In genomic region chr7:130670358-130670757, GRCm38 (mm10) we compare ENCODE assay signal across 8 mouse cellular contexts.
DNase-seq lines count a peak whose midpoint lies in the region; ATAC-seq and TF ChIP-seq lines count a peak whose summit lies in the region.

No protein-coding gene starts in this region.

- H3K27ac ChIP-seq in kidney, embryonic 14.5 days (ENCODE audit: low read depth, low read length), result 0 out of 2 replicates have a peak overlapping the region, but pooled peaks have one; percentile 30
- H3K27ac ChIP-seq in heart, embryonic 10.5 days, result peak overlapping the region; percentile 84
- H3K27ac ChIP-seq in kidney, postnatal 0 days, result peak overlapping the region; percentile 57; the same call in 1 of the 2 replicates

- WGBS in kidney, embryonic 14.5 days, result 69% methylated on average over 4 of the region's 4 CpGs
- 36% methylated on average over 4 of the region's 4 CpGs for WGBS in heart, embryonic 10.5 days
- WGBS in kidney, postnatal 0 days, result 62% methylated on average over 4 of the region's 4 CpGs

- no peak for TF ChIP-seq POLR2A in myocyte (IDR thresholded peaks at IDR 0.05; ENCODE audit: insufficient read length, low read depth)

- no peak for DNase-seq in kidney, adult 18-20 months
- peak; percentile 88 for DNase-seq in heart, embryonic 10.5 days (ENCODE audit: low spot score)
- no peak for DNase-seq in kidney, postnatal 0 days (ENCODE audit: low spot score)
- DNase-seq in frontal cortex, postnatal 10 days (ENCODE audit: low spot score in 2 of 2), result no peak
- no peak for DNase-seq in cerebellum, postnatal 14 days
- DNase-seq in gastrocnemius, adult 18-20 months (ENCODE audit: low spot score), result no peak

- H3K36me3 ChIP-seq in kidney, embryonic 14.5 days (ENCODE audit: control insufficient read depth, insufficient read depth, low read length), result peaks cover 6% of the 10 kb centered on the region
- peaks cover 16% of the 10 kb centered on the region for H3K36me3 ChIP-seq in heart, embryonic 10.5 days
- H3K36me3 ChIP-seq in kidney, postnatal 0 days (ENCODE audit: insufficient read depth, low read length), result 0 out of 2 replicates have a peak, but pooled peaks cover 3% of the 10 kb centered on the region
- H3K36me3 ChIP-seq in myocyte (ENCODE audit: control insufficient read depth, insufficient read depth), result peaks cover 8% of the 10 kb centered on the region

- H3K9me3 ChIP-seq in kidney, embryonic 14.5 days (ENCODE audit: control insufficient read depth, low read length), result 0 out of 2 replicates have a peak, but pooled peaks cover 5% of the 10 kb centered on the region
- H3K9me3 ChIP-seq in heart, embryonic 10.5 days, result no peaks in the 10 kb centered on the region
- H3K9me3 ChIP-seq in kidney, postnatal 0 days (replicated peaks; ENCODE audit: low read length), result no peaks in the 10 kb centered on the region

- ATAC-seq in kidney, embryonic 14.5 days (ENCODE audit: low FRiP score, low TSS enrichment), result no peak
- no peak for ATAC-seq in kidney, postnatal 0 days (replicated peaks; ENCODE audit: low FRiP score, low read depth)

- H3K79me2 ChIP-seq in myocyte (ENCODE audit: control insufficient read depth, insufficient read depth), result peaks cover 44% of the 10 kb centered on the region

- no peak overlapping the region for H3K9ac ChIP-seq in kidney, embryonic 14.5 days (ENCODE audit: low read depth, low read length)
- H3K9ac ChIP-seq in kidney, postnatal 0 days (ENCODE audit: low read depth, low read length), result no peak overlapping the region

- H3ac ChIP-seq in myocyte (ENCODE audit: control insufficient read depth, insufficient read length), result no peak overlapping the region

- TF ChIP-seq CTCF in kidney, postnatal 0 days (IDR thresholded peaks at IDR 0.05; ENCODE audit: low read depth), result no peak

- no peaks in the 10 kb centered on the region for H3K27me3 ChIP-seq in kidney, embryonic 14.5 days (ENCODE audit: control insufficient read depth, insufficient read depth, low read length)
- no peaks in the 10 kb centered on the region for H3K27me3 ChIP-seq in heart, embryonic 10.5 days (ENCODE audit: insufficient read depth, poor library complexity, severe bottlenecking)
- no peaks in the 10 kb centered on the region for H3K27me3 ChIP-seq in kidney, postnatal 0 days (ENCODE audit: insufficient read depth, low read length)
- H3K27me3 ChIP-seq in myocyte (ENCODE audit: control insufficient read depth, insufficient read depth, insufficient read length), result no peaks in the 10 kb centered on the region

- H3K4me1 ChIP-seq in kidney, embryonic 14.5 days (ENCODE audit: control insufficient read depth, insufficient read depth, low read length), result peaks cover 27% of the 10 kb centered on the region
- peaks cover 76% of the 10 kb centered on the region for H3K4me1 ChIP-seq in heart, embryonic 10.5 days
- H3K4me1 ChIP-seq in kidney, postnatal 0 days (replicated peaks; ENCODE audit: insufficient read depth, low read length), result peaks cover 14% of the 10 kb centered on the region

- no peak overlapping the region for H3K4me3 ChIP-seq in kidney, embryonic 14.5 days (ENCODE audit: low read length)
- no peak overlapping the region for H3K4me3 ChIP-seq in heart, embryonic 10.5 days
- H3K4me3 ChIP-seq in kidney, postnatal 0 days (replicated peaks; ENCODE audit: low read depth, low read length), result no peak overlapping the region
- H3K4me3 ChIP-seq in myocyte, result no peak overlapping the region

- no peak overlapping the region for H3K4me2 ChIP-seq in kidney, embryonic 14.5 days (replicated peaks; ENCODE audit: low read depth, low read length)
- no peak overlapping the region for H3K4me2 ChIP-seq in kidney, postnatal 0 days (ENCODE audit: low read length)
- peak overlapping the region; percentile 83 for H3K4me2 ChIP-seq in myocyte (ENCODE audit: low read depth)

TF ChIP-seq in myocyte, 11 proteins besides CTCF, POLR2A, EP300 and RAD21:
- TF ChIP-seq POLR2AphosphoS2 (IDR thresholded peaks at IDR 0.05; ENCODE audit: insufficient read length, low read depth), result no peak
- no peak for TF ChIP-seq SRF (IDR thresholded peaks at IDR 0.05; ENCODE audit: control insufficient read depth, insufficient read length, low read depth)
- TF ChIP-seq USF1 (IDR thresholded peaks at IDR 0.05; ENCODE audit: low read depth), result no peak
- no peak for TF ChIP-seq MYOD1 (IDR thresholded peaks at IDR 0.05; ENCODE audit: control insufficient read depth in 1 of 3, insufficient read length in 2 of 3, low read depth in 2 of 3)
- TF ChIP-seq TCF12 (IDR thresholded peaks at IDR 0.05; ENCODE audit: insufficient read depth, poor library complexity, severe bottlenecking), result no peak
- TF ChIP-seq MYOG (IDR thresholded peaks at IDR 0.05; ENCODE audit: control insufficient read depth in 1 of 3, insufficient read depth in 1 of 3, insufficient read length in 2 of 3, low read depth in 2 of 3), result no peak
- no peak for TF ChIP-seq REST (IDR thresholded peaks at IDR 0.05; ENCODE audit: insufficient read depth, insufficient read length)
- no peak for TF ChIP-seq TCF3 (IDR thresholded peaks at IDR 0.05; ENCODE audit: insufficient read length, low read depth)
- TF ChIP-seq E2F4 (IDR thresholded peaks at IDR 0.05; ENCODE audit: insufficient read depth), result no peak
- TF ChIP-seq MAX (IDR thresholded peaks at IDR 0.05; ENCODE audit: low read depth), result no peak
- TF ChIP-seq CEBPB (IDR thresholded peaks at IDR 0.05; ENCODE audit: insufficient read depth, poor library complexity, severe bottlenecking), result no peak

Comparison
In these comparisons a context has a peak if more than half of its experiments do, and no peak if none do; other contexts are left out.
1. H3K27ac ChIP-seq: peak in every context shown above with its lines; median percentile 84 in heart, embryonic 10.5 days; 57 in kidney, postnatal 0 days; 30 in kidney, embryonic 14.5 days.